Mouse (Mus musculus) forebrain, embryonic 12.5 days (tissue): ENCODE measurements around the gene Grap. TPM values are rescaled to one million over a fixed set of nuclear protein-coding genes. Genes with fewer than 3 reads are reported as not detected.

Experiments
- polyA plus RNA-seq: library from polyadenylated mRNA; unstranded; fragments of >200 nt; fragmentation: Nextera tagmentation; extraction: Ambion mirVana; gene quantifications from 2 replicates; pipeline ENCODE4 v1.2.1, GENCODE M21; 2016

The Grap gene
- polyA plus RNA-seq, 1 experiment from 2014 or later = 6.0 TPM

Other genes starting within 250 kb of the Grap start
- 7.2 and 7.7 TPM in 2 replicates for gene Rnf112, start 199.1 kb upstream of the Grap start, polyA plus RNA-seq
- gene Mfap4, start 167.8 kb upstream of the Grap start, polyA plus RNA-seq = 66.9 and 69.4 TPM in 2 replicates
- gene Mapk7, start 158.9 kb upstream of the Grap start, polyA plus RNA-seq = 93.4 and 95.7 TPM in 2 replicates
- 34.6 and 35.6 TPM in 2 replicates for gene B9d1, start 148.1 kb upstream of the Grap start, polyA plus RNA-seq
- 35.5 and 37.8 TPM in 2 replicates for gene Epn2, start 73.6 kb upstream of the Grap start, polyA plus RNA-seq
- gene Fam83g, start 30.8 kb downstream of the Grap start, polyA plus RNA-seq = 0.47 and 0.79 TPM in 2 replicates
- not detected in 2 replicates for gene Slc5a10, start 67.6 kb downstream of the Grap start, polyA plus RNA-seq
- gene Prpsap2, start 108.8 kb downstream of the Grap start, polyA plus RNA-seq = 62.2 and 64.2 TPM in 2 replicates
- gene Ulk2, start 201.8 kb downstream of the Grap start, polyA plus RNA-seq = 31.4 and 32.3 TPM in 2 replicates